Comparison of ENCODE assay signal across 16 mouse cellular contexts in the genomic region with DNA sequence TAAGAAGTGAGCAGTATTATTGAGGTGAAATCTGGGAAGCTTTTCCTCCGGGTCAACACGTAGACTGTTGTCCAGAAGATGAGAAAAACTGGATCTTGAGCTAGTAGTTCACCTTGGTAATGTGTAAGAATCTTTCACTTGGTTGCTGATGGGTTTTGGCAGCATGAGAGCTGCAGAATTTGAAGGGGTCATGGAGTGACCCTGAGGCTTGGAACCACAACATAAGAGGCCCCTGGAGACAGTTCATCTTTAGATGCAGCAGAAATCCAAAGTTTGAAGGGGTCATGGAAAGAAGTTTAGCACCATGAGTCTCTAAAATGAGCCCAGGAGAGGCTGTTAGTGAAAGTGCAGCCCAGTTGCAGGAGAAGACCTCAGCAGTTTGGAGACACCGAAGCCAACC.
"Had no signal": no experiment of that assay in that cellular context is flagged by ENCODE, and none has a peak within 500 bp of the region (broad histone marks: within the 10 kb centered on the region; RNA-seq: fewer than 3 reads in every experiment).

No protein-coding gene starts in this region.

- H3K9ac ChIP-seq: neural tube, embryonic 13.5 days; neural tube, embryonic 15.5 days; stomach, embryonic 15.5 days had no signal

- H3K36me3 ChIP-seq: neural tube, embryonic 13.5 days; neural tube, embryonic 15.5 days; stomach, embryonic 15.5 days had no signal

- H3K27me3 ChIP-seq: neural tube, embryonic 13.5 days; neural tube, embryonic 15.5 days; stomach, embryonic 15.5 days had no signal

- H3K4me2 ChIP-seq: neural tube, embryonic 13.5 days; neural tube, embryonic 15.5 days; stomach, embryonic 15.5 days had no signal

- H3K4me1 ChIP-seq: neural tube, embryonic 13.5 days; neural tube, embryonic 15.5 days; stomach, embryonic 15.5 days had no signal

- H3K4me3 ChIP-seq: neural tube, embryonic 13.5 days; neural tube, embryonic 15.5 days; stomach, embryonic 15.5 days had no signal

- DNase-seq: retina, postnatal 1 day; right cerebral cortex, adult 18-20 months; right cerebral cortex, postnatal 14 days; right cerebral cortex, postnatal 25 days; right cerebral cortex, postnatal 4 days; spleen, adult 18-20 months; thymus, adult 18-20 months; thymus, adult 2 months; thymus, postnatal 14 days; thymus, postnatal 25 days; thymus, postnatal 36 days; thymus, postnatal 4 days had no signal

- H3K9me3 ChIP-seq: neural tube, embryonic 13.5 days; neural tube, embryonic 15.5 days; stomach, embryonic 15.5 days had no signal

- H3K27ac ChIP-seq: neural tube, embryonic 13.5 days; neural tube, embryonic 15.5 days; stomach, embryonic 15.5 days; stomach, postnatal 0 days had no signal
